Mouse (Mus musculus) kidney, embryonic 15.5 days (tissue): Measurements from ENCODE around the gene Gabrd. TPM values are rescaled to one million over a fixed set of nuclear protein-coding genes. Genes with fewer than 3 reads are reported as not detected.

ENCODE experiments used
- ATAC-seq: fragments of 200-750 bp; cut with Nextera tagmentation; replicated peaks from 2 replicates; pipeline ENCODE4 v1.8.0; 2017; ENCODE audit warnings: moderate TSS enrichment; ENCODE audit not compliant: low FRiP score
- H3K27ac ChIP-seq: fragments of 300-500 bp; sonication (generic); 2 replicates; pipeline ENCODE4 v1.5.1; 2015; ENCODE audit warnings: mild to moderate bottlenecking, inconsistent platforms
- H3K27me3 ChIP-seq: fragments of 300-500 bp; sonication (generic); 2 replicates; pipeline ENCODE4 v1.6.1; 2015; ENCODE audit warnings: inconsistent platforms
- H3K36me3 ChIP-seq: fragments of 300-500 bp; sonication (generic); 2 replicates; pipeline ENCODE4 v1.6.1; 2015; ENCODE audit warnings: inconsistent platforms
- H3K4me1 ChIP-seq: fragments of 300-500 bp; sonication (generic); 2 replicates; pipeline ENCODE4 v1.6.1; 2015; ENCODE audit warnings: inconsistent platforms
- H3K4me2 ChIP-seq: fragments of 300-500 bp; sonication (generic); 2 replicates; pipeline ENCODE4 v1.6.1; 2015; ENCODE audit warnings: moderate library complexity, mild to moderate bottlenecking, inconsistent platforms
- H3K4me3 ChIP-seq: fragments of 300-500 bp; sonication (generic); replicated peaks from 2 replicates; pipeline ENCODE4 v1.5.1; 2015; ENCODE audit warnings: mild to moderate bottlenecking, inconsistent platforms
- H3K9ac ChIP-seq: fragments of 300-500 bp; sonication (generic); 2 replicates; pipeline ENCODE4 v1.6.1; 2015; ENCODE audit warnings: mild to moderate bottlenecking, inconsistent platforms
- H3K9me3 ChIP-seq: fragments of 300-500 bp; sonication (generic); replicated peaks from 2 replicates; pipeline ENCODE4 v1.6.1; 2016; ENCODE audit warnings: inconsistent platforms
- WGBS: fragments of 180-500 bp; shearing (Covaris S2); methylation state at CpG from one replicate; pipeline ENCODE4 v1.1.7; 2015; ENCODE audit warnings: mixed read lengths; 5-methylcytosine and 5-hydroxymethylcytosine counted together
- polyA plus RNA-seq: library from polyadenylated mRNA; unstranded; fragments of >200 nt; fragmentation: Nextera tagmentation; extraction: Ambion mirVana; gene quantifications from 2 replicates; pipeline ENCODE4 v1.2.1, GENCODE M21; 2015

The Gabrd gene
- polyA plus RNA-seq, 1 experiment from 2014 or later = not detected

DNA sequence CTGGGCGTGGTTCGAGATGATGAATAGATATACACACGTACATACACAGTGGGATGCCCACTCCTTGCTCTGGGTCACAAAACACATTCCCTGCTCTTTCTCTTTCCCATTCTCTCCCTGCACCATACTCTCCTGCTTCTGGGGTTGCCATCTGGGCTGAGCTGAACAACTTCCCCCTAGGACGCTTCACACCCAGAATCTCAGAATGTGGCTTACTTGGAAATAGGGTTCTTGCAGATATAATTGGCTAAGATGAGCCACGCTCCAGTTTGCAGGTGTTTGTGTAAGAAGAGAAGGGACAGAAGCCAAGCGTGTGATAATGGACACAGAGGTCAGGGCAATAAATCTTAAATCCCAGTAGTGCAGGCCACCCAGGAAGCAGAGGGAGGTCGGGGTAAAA is 15.9 kb downstream of the Gabrd start:
- no peak overlapping the region for H3K27ac ChIP-seq
- H3K4me3 ChIP-seq = no peak overlapping the region
- 28% methylated on average over 7 of the region's 7 CpGs for WGBS
- no peak overlapping the region for H3K9ac ChIP-seq
- peaks cover 65% of the 10 kb centered on the region for H3K27me3 ChIP-seq
- H3K36me3 ChIP-seq = no peaks in the 10 kb centered on the region
- no peak for ATAC-seq
- no peak overlapping the region for H3K4me2 ChIP-seq
- no peaks in the 10 kb centered on the region for H3K9me3 ChIP-seq
- peaks cover 11% of the 10 kb centered on the region; the same call in 1 of the 2 replicates for H3K4me1 ChIP-seq

DNA sequence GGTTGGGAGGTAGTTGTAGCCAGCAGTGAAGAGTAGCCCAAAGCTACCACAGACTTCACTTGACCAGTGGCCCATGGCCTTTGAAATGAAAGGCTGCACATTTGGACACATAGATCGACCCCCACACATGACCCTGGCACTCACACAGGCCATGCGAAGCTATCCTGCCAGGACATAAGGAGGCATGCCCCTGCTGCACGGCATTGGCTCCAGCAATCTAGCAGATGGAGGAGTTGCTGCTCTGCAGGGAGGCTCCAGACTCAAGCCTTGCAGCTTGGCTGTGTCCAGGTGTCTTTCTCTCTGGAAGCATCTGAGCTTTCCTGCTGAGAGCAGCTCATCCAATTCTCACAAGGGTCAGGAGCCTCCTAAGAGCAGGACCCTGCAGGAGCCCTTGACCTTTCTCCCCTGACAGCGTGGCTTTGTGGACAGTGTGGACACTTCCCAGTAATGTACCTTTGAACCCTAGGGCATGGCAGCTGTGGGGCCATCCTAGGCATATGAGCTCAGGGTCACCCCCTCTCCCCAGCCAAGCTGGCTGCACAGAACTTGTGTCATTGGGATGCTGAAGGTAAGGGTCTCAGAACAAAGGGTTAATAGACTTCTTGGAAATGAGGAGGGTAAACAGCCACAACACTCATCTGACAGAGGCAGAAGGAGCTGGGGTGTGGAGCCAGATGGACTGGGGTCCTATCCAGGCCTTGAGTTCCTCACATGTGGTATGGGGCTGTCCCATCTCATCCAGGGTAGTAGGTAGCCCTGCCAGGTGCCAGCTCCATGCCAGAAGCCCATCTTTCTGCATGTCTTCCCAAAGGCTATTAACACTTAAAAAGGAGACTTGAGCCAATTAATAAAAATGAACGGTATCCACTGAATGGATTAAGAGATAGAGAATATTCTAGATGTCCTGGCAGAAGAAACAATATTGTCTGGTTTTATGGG is 25.8 kb downstream of the Gabrd start:
- Histone ChIP-seq H3K36me3 (no peaks in the 10 kb centered on the region), H3K4me1 (peaks cover 6% of the 10 kb centered on the region; the same call in 1 of the 2 replicates), H3K4me3 (no peak overlapping the region), H3K9me3 (no peaks in the 10 kb centered on the region), H3K9ac (no peak overlapping the region), H3K27me3 (0 out of 2 replicates have a peak, but pooled peaks cover 4% of the 10 kb centered on the region), H3K27ac (no peak overlapping the region), H3K4me2 (no peak overlapping the region)
- ATAC-seq = no peak
- 58% methylated on average over 5 of the region's 5 CpGs for WGBS

DNA sequence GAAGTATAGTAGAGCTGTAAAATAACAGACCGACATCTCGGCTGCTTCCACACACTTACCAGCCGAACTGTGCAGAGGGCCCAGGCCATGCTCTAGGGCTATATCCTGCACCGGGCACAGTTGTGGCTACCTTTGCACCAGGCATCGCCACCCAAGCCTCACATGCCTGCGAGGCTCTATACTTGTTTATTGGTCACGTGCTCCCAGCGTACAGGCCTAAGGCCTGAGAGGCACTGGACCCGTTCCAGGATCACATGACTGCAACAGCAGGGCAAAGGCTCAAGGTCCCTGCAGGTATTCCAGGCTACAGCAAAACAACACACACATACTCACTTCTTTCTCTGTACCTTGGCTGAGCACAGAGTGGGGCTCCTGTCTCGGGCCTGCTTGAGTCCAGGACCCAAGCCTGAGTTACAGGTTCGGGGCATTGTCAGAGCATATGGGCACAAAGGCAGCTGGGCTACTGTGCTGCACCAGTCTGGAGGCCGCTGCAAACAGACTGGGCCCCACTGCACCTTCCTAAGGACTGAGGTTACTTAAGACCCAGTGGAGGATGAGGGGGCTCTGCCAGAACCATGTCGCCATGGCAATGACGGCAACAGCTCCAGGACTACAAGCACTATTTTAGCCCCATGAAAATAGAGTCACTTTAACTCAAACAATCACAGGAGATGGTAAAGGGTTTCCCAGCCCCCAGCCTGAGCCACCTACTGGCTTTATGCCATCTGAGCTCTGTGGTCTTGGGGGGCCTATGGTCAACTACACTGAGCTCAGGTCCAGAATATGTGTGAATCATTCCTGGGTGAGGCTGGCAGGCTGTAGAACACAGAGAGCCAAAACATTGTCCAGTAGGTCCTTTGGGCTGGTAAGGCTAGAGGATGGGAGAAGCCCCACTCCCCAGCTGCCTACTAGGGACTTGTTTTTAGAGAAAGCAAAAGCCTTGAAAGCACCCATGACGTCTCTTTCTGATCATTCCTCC is 26.9 kb downstream of the Gabrd start:
- no peak for ATAC-seq

DNA sequence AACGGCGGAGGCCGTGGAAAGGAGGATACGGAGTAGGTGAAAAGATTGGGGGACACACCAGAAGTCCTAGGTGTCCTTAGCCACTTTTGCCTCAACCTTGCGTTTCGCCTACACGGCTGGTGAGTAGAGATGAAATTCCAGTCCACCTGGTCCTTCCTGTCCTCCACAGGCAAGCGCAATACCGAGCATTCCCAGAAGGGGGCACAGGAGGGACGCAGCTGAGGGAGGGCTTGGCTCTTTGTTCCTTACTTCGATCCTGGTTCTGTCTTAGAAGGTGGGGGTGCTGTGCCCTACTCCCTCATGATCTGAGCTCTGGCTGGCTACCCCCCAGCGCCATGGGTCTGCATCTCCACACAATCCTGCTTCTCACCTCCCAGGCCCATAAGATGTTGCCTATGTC is 29.2 kb downstream of the Gabrd start:
- H3K9me3 ChIP-seq = no peaks in the 10 kb centered on the region
- WGBS = 35% methylated on average over 12 of the region's 12 CpGs
- no peak overlapping the region for H3K9ac ChIP-seq
- H3K36me3 ChIP-seq = no peaks in the 10 kb centered on the region
- peaks cover 13% of the 10 kb centered on the region for H3K4me1 ChIP-seq
- no peak overlapping the region for H3K4me3 ChIP-seq
- peaks cover 28% of the 10 kb centered on the region for H3K27me3 ChIP-seq
- H3K4me2 ChIP-seq = no peak overlapping the region
- no peak for ATAC-seq
- no peak overlapping the region for H3K27ac ChIP-seq

More for the DNA sequence above, 26.9 kb downstream of the Gabrd start:
- no peak overlapping the region for H3K4me2 ChIP-seq
- no peaks in the 10 kb centered on the region for H3K36me3 ChIP-seq
- no peak overlapping the region for H3K9ac ChIP-seq
- 0 out of 2 replicates have a peak, but pooled peaks cover 6% of the 10 kb centered on the region for H3K27me3 ChIP-seq
- H3K4me1 ChIP-seq = peaks cover 13% of the 10 kb centered on the region
- no peak overlapping the region for H3K4me3 ChIP-seq
- 89% methylated on average over 15 of the region's 15 CpGs for WGBS
- no peaks in the 10 kb centered on the region for H3K9me3 ChIP-seq
- H3K27ac ChIP-seq = no peak overlapping the region

DNA sequence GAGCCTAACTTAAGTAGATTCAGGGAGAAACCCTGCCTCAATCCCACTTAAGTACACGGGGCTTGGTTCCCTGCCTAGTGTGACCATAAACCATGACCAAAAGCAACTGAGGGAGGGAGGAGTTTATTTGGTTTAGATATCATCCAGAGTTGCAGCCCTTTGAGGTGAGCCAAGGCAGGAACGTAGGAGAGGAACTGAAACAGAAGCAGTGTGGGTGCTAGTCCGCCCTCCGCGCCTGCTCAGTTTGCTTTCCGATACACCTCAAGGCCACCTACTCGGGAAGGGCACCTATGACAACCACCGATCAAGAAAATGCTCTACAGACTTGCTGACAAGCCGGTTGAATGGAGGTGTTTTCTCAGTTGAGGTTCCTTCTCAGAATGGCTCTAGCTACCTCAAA is 30.2 kb downstream of the Gabrd start:
- Histone ChIP-seq H3K27me3 (peaks cover 38% of the 10 kb centered on the region), H3K4me1 (peaks cover 13% of the 10 kb centered on the region), H3K4me3 (no peak overlapping the region), H3K9me3 (no peaks in the 10 kb centered on the region), H3K36me3 (no peaks in the 10 kb centered on the region), H3K27ac (no peak overlapping the region), H3K4me2 (no peak overlapping the region), H3K9ac (no peak overlapping the region)
- 79% methylated on average over 9 of the region's 9 CpGs for WGBS
- no peak for ATAC-seq

DNA sequence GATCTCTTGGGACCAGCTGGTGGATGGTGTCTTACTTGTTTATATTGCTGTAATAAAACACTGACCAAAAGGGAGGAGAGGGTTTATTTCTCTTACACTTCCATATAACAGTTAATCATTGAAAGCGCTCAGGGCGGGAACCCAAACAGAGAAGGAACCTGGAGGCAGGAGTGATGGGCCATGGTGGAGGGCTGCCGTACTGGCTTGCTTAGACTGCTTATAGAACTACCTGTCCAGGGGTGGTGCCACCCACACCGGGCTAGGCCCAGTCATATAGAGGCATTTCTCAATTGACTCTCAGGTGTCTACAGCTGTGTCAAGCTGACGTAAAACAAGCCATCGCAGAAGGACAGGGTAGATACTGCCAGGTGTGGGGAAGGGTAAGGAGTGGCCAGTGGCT is 31.1 kb downstream of the Gabrd start:
- 0 out of 2 replicates have a peak, but pooled peaks have one; percentile 5 for ATAC-seq
- Histone ChIP-seq H3K36me3 (no peaks in the 10 kb centered on the region), H3K27me3 (peaks cover 47% of the 10 kb centered on the region), H3K9me3 (no peaks in the 10 kb centered on the region), H3K9ac (no peak overlapping the region), H3K27ac (no peak overlapping the region), H3K4me3 (no peak overlapping the region), H3K4me2 (no peak overlapping the region), H3K4me1 (peaks cover 21% of the 10 kb centered on the region)
- WGBS = 47% methylated on average over 6 of the region's 6 CpGs

DNA sequence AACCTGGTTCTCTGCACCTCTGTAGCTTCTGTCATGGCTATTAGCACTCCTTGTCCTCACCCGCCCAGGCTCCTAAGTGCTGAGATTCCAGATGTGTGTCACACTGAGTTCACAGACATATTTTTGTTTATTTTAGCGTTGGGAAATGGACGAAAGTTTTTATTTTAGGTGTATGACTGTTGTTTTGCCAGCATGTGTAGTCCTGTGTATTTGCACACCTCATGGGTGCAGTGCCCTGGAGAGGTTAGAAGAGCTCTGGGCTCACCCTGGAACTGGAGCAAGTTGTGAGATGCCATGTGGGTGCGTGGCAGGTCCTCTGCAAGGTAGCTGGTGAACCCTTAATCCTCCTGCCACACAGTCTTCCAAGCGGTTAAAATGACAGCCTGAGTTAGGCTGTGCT is 35.5 kb downstream of the Gabrd start:
- Histone ChIP-seq H3K27ac (no peak overlapping the region), H3K4me3 (no peak overlapping the region), H3K9me3 (no peaks in the 10 kb centered on the region), H3K4me1 (peaks cover 39% of the 10 kb centered on the region), H3K9ac (0 out of 2 replicates have a peak overlapping the region, but pooled peaks have one; percentile 41), H3K36me3 (no peaks in the 10 kb centered on the region), H3K27me3 (peaks cover 87% of the 10 kb centered on the region), H3K4me2 (peak overlapping the region; percentile 65; the same call in 1 of the 2 replicates)
- no peak for ATAC-seq
- 36% methylated on average over 5 of the region's 5 CpGs for WGBS

DNA sequence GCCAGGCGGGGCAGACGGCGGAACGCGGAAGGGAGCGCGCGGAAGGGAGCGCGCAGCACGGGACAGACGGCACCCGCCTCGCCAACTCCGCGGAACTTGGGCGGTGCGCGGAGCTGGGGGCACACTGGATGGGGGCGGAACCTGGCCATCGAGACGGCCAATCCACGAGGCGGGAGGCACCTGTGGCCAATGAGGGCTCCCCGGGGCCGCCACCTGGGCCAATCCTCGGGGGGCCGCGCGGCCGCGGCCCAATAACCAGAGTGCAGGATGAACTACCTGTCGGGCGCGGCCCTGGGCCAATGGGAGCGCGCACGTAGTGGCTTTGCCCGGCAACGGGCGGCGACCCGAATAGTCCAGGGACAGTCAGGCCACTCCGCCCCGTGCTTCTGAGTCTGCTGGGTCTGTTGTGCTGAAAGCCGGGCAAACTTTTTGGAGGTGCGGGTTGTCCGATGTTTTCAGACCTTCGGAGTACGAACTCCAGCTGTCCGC is 36.6 kb downstream of the Gabrd start, which contains the start of gene Prkcz:
Gene Prkcz, minus strand, starts transcription at position 59 of the 489 bp plus-strand sequence.
- WGBS = under 1% methylated on average over 51 of the region's 51 CpGs
- H3K27ac ChIP-seq = peak within 1 kb of the TSS; percentile 54

DNA sequence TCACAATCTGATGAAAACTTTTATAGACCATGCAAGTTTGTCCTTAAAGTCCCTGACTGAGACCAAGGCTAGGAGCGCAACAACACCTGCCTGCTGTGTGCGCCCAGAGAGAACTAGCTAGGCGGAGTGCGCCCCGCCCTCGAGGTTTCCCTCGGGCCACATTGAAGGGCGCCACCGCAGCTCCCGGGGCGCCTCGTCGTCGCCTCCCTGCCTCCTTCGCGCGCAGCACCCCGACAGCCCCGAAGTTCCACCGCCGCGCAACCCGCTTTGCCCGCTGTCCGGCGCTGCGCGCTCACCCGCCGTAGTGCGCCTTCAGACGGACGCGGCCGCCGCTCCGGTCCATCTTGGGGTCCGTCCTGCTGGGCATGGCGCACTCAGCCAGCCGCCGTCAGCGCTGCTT is 37.1 kb downstream of the Gabrd start:
- peaks cover 29% of the 10 kb centered on the region for H3K4me1 ChIP-seq
- H3K27me3 ChIP-seq = peaks cover 80% of the 10 kb centered on the region
- H3K4me3 ChIP-seq = peak overlapping the region; percentile 58
- H3K9ac ChIP-seq = peak overlapping the region; percentile 36; the same call in 1 of the 2 replicates
- peak overlapping the region; percentile 54; the same call in 1 of the 2 replicates for H3K27ac ChIP-seq
- ATAC-seq = peak; percentile 17; the same call in 1 of the 2 replicates
- H3K36me3 ChIP-seq = no peaks in the 10 kb centered on the region
- under 1% methylated on average over 42 of the region's 42 CpGs for WGBS
- peak overlapping the region; percentile 65 for H3K4me2 ChIP-seq
- H3K9me3 ChIP-seq = no peaks in the 10 kb centered on the region

More for the DNA sequence above, 36.6 kb downstream of the Gabrd start, which contains the start of gene Prkcz:
- Histone ChIP-seq H3K4me3 (peak within 1 kb of the TSS; percentile 58), H3K36me3 (no peaks in the 10 kb centered on the region), H3K9ac (peak within 1 kb of the TSS; percentile 41), H3K27me3 (peaks cover 84% of the 10 kb centered on the region), H3K4me2 (peak within 1 kb of the TSS; percentile 65), H3K4me1 (peaks cover 30% of the 10 kb centered on the region), H3K9me3 (no peaks in the 10 kb centered on the region)
- ATAC-seq = peak; percentile 98

DNA sequence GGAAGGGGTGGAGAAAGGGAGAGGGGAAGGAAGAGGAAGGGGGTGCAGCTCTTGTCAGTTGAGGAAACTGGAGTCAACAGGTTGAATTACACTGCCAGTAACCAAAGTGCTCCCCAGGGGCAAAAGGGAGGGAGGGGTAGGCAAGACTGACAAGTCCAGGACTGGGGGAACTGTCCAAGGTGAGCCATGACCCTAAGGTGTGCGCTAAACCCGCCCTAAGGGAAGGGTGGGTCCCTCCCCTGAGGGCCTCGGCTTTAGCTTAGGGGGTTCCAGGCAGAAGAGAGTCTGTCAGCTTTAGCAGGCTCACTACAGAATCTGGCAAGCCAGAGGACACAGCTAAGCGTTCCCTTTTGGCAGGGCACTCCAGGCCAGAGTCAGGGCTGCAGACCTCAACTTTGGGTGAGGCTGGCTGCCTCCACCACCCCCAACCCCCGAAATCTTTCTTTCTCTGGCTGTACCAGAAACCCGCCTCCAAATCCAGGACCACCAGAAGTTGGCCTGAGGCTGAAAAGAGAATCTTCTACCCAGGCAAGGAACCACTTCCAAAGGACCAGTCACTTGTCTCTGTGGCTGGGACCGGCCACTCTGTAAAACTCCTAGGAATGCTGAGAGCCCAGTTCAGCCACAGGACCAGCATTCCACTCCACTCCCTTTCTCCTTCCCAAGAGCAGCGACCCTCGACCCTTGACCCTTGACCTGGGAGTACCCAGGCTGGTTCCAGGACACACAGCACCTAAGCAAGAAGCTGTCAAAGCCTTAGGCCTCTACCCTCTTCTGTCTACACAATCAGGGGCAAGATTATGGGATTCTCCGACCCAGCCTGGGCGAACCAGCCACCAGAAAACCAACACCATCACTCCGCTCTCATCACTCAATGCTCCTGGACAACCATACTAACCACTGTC is 38.1 kb downstream of the Gabrd start:
- Histone ChIP-seq H3K27ac (no peak overlapping the region), H3K9me3 (no peaks in the 10 kb centered on the region), H3K4me1 (peaks cover 29% of the 10 kb centered on the region), H3K36me3 (no peaks in the 10 kb centered on the region), H3K4me2 (peak overlapping the region; percentile 65), H3K4me3 (peak overlapping the region; percentile 58; the same call in 1 of the 2 replicates), H3K27me3 (peaks cover 70% of the 10 kb centered on the region), H3K9ac (no peak overlapping the region)
- no peak for ATAC-seq
- WGBS = 42% methylated on average over 12 of the region's 12 CpGs
